Mouse (Mus musculus): ENCODE data around the gene Nfkb2. TPM values are rescaled to one million over a fixed set of nuclear protein-coding genes. Genes with fewer than 3 reads are reported as not detected.

The Nfkb2 gene
- polyA plus RNA-seq, 1 experiment, result 67.2 TPM

DNA sequence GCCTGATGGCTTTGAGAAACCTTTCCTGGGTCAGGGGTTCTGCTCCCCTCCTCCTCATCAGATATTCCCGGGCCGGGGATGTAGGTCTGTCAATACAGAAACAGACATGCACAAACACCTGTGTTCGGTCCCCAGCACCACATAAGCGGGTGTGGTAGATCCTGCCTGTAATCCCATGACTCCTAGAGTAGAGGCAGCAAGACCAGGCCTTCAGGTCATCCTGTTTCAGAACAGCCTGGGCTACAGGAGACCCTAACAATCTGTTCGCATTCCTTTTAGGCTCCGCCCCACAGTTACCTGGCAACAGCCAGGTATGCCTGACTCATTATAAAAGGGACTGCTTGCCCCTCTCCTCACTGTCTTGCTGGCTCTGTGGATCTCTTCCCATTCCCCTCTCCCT is 45.4 kb downstream of the Nfkb2 start:
- H3K79me2 ChIP-seq (ENCODE audit: control insufficient read depth, insufficient read depth), result no peaks in the 10 kb centered on the region
- H3K4me3 ChIP-seq, result peak overlapping the region; percentile 25
- peak overlapping the region; percentile 87 for H3K4me2 ChIP-seq (ENCODE audit: low read depth)
- peak overlapping the region; percentile 56 for H3ac ChIP-seq (ENCODE audit: control insufficient read depth, insufficient read length)
- no peaks in the 10 kb centered on the region for H3K36me3 ChIP-seq (ENCODE audit: control insufficient read depth, insufficient read depth)
- no peaks in the 10 kb centered on the region for H3K27me3 ChIP-seq (ENCODE audit: control insufficient read depth, insufficient read depth, insufficient read length)
- TF ChIP-seq POLR2AphosphoS2 (IDR thresholded peaks at IDR 0.05; ENCODE audit: insufficient read length, low read depth), result no peak
- no peak for TF ChIP-seq CEBPB (IDR thresholded peaks at IDR 0.05; ENCODE audit: insufficient read depth, poor library complexity, severe bottlenecking)
- TF ChIP-seq TCF3 (IDR thresholded peaks at IDR 0.05; ENCODE audit: insufficient read length, low read depth), result no peak
- TF ChIP-seq REST (IDR thresholded peaks at IDR 0.05; ENCODE audit: insufficient read depth, insufficient read length), result no peak
- TF ChIP-seq MYOD1 (IDR thresholded peaks at IDR 0.05; ENCODE audit: control insufficient read depth in 1 of 3, insufficient read length in 2 of 3, low read depth in 2 of 3), result no peak
- TF ChIP-seq TCF12 (IDR thresholded peaks at IDR 0.05; ENCODE audit: insufficient read depth, poor library complexity, severe bottlenecking), result no peak
- TF ChIP-seq USF1 (IDR thresholded peaks at IDR 0.05; ENCODE audit: low read depth), result no peak
- TF ChIP-seq MAX (IDR thresholded peaks at IDR 0.05; ENCODE audit: low read depth), result no peak
- no peak for TF ChIP-seq SRF (IDR thresholded peaks at IDR 0.05; ENCODE audit: control insufficient read depth, insufficient read length, low read depth)
- no peak for TF ChIP-seq MYOG (IDR thresholded peaks at IDR 0.05; ENCODE audit: control insufficient read depth in 1 of 3, insufficient read depth in 1 of 3, insufficient read length in 2 of 3, low read depth in 2 of 3)
- TF ChIP-seq E2F4 (IDR thresholded peaks at IDR 0.05; ENCODE audit: insufficient read depth), result no peak
- no peak for TF ChIP-seq POLR2A (IDR thresholded peaks at IDR 0.05; ENCODE audit: insufficient read length, low read depth)

DNA sequence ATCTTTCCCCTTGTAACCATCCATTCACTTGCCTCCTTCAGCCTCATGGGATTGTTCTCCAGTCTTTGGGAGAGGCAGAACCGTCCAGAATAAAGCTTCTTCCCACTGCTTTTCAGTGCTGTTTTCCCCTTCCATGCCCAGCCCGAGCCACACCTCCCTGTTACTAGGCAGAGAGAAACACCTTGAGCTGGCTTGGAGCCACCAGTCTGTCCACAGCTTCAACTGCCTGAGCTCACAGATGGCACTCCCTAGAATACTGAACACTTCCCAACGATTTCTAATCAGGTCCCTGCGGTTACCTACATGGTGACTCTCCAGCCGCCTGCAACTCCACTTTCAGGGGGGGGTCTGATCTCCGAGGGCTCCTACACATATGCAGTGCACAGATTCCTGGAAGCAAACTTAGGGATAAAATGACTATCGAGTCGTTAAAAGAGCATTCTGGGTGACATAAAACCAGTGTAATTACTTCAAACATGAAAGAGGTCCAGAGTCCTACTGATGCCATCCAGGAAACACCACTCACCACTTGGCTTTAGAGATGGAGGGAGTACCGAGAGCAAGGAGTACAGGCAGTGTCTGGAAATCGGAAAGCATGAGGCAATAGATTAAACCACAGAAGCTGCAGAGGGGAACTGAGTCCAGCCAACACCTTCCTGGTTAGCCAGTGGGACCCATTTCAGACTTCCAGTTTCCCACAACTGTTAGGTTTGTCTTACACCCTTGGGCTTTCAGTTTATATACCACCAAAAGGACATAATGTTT is 46.2 kb downstream of the Nfkb2 start, which contains the start of gene 2310034G01Rik:
Gene 2310034G01Rik (minus strand): TSS at position 135 of the 765 bp plus-strand sequence.
- H3K27me3 ChIP-seq (ENCODE audit: control insufficient read depth, insufficient read depth, insufficient read length), result no peaks in the 10 kb centered on the region
- no peak for TF ChIP-seq POLR2A (IDR thresholded peaks at IDR 0.05; ENCODE audit: insufficient read length, low read depth)
- no peak for TF ChIP-seq REST (IDR thresholded peaks at IDR 0.05; ENCODE audit: insufficient read depth, insufficient read length)
- no peak for TF ChIP-seq MAX (IDR thresholded peaks at IDR 0.05; ENCODE audit: low read depth)
- no peak for TF ChIP-seq SRF (IDR thresholded peaks at IDR 0.05; ENCODE audit: control insufficient read depth, insufficient read length, low read depth)
- no peak for TF ChIP-seq MYOD1 (IDR thresholded peaks at IDR 0.05; ENCODE audit: control insufficient read depth in 1 of 3, insufficient read length in 2 of 3, low read depth in 2 of 3)
- no peak for TF ChIP-seq POLR2AphosphoS2 (IDR thresholded peaks at IDR 0.05; ENCODE audit: insufficient read length, low read depth)
- TF ChIP-seq CEBPB (IDR thresholded peaks at IDR 0.05; ENCODE audit: insufficient read depth, poor library complexity, severe bottlenecking), result no peak
- TF ChIP-seq TCF12 (IDR thresholded peaks at IDR 0.05; ENCODE audit: insufficient read depth, poor library complexity, severe bottlenecking), result no peak
- TF ChIP-seq MYOG (IDR thresholded peaks at IDR 0.05; ENCODE audit: control insufficient read depth in 1 of 3, insufficient read depth in 1 of 3, insufficient read length in 2 of 3, low read depth in 2 of 3), result no peak
- no peak for TF ChIP-seq TCF3 (IDR thresholded peaks at IDR 0.05; ENCODE audit: insufficient read length, low read depth)
- no peak for TF ChIP-seq E2F4 (IDR thresholded peaks at IDR 0.05; ENCODE audit: insufficient read depth)
- no peak for TF ChIP-seq USF1 (IDR thresholded peaks at IDR 0.05; ENCODE audit: low read depth)
- no peaks in the 10 kb centered on the region for H3K36me3 ChIP-seq (ENCODE audit: control insufficient read depth, insufficient read depth)
- peak within 1 kb of the TSS; percentile 87 for H3K4me2 ChIP-seq (ENCODE audit: low read depth)
- peak within 1 kb of the TSS; percentile 25 for H3K4me3 ChIP-seq
- H3ac ChIP-seq (ENCODE audit: control insufficient read depth, insufficient read length), result peak within 1 kb of the TSS; percentile 56
- no peaks in the 10 kb centered on the region for H3K79me2 ChIP-seq (ENCODE audit: control insufficient read depth, insufficient read depth)

DNA sequence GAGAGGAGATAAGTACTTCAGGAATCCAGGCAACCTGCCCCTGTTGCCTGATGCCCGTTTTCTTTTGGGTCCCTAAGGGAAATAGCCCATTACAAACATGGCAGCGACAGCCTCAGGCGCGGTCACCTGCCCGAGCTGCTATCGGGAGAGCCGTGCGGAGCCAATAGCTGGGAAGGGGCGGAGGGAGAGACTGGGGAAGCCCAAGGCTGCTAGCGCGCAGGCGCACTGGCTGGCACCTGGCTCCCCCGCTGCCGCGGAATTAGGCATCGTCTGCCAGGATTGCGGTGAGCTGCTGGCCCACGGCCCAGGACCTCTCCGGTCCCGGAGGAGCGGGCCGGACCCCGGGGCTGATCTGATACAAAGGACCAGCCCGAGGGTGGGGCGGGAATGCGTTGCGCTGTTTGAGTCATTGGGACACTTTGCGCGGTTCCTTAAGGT is 52.6 kb downstream of the Nfkb2 start:
- TF ChIP-seq POLR2A (IDR thresholded peaks at IDR 0.05; ENCODE audit: insufficient read length, low read depth) (no peak), REST (IDR thresholded peaks at IDR 0.05; ENCODE audit: insufficient read depth, insufficient read length) (no peak), TCF3 (IDR thresholded peaks at IDR 0.05; ENCODE audit: insufficient read length, low read depth) (no peak), MYOD1 (IDR thresholded peaks at IDR 0.05; ENCODE audit: control insufficient read depth in 1 of 3, insufficient read length in 2 of 3, low read depth in 2 of 3) (peak in 1 of 3 experiments; percentile 63), USF1 (IDR thresholded peaks at IDR 0.05; ENCODE audit: low read depth) (peak; percentile 59), MYOG (IDR thresholded peaks at IDR 0.05; ENCODE audit: control insufficient read depth in 1 of 3, insufficient read depth in 1 of 3, insufficient read length in 2 of 3, low read depth in 2 of 3) (peak in 1 of 3 experiments; percentile 34), SRF (IDR thresholded peaks at IDR 0.05; ENCODE audit: control insufficient read depth, insufficient read length, low read depth) (no peak)
- Histone ChIP-seq H3ac (ENCODE audit: control insufficient read depth, insufficient read length) (no peak overlapping the region), H3K36me3 (ENCODE audit: control insufficient read depth, insufficient read depth) (no peaks in the 10 kb centered on the region), H3K4me3 (peak overlapping the region; percentile 7), H3K79me2 (ENCODE audit: control insufficient read depth, insufficient read depth) (no peaks in the 10 kb centered on the region), H3K27me3 (ENCODE audit: control insufficient read depth, insufficient read depth, insufficient read length) (no peaks in the 10 kb centered on the region), H3K4me2 (ENCODE audit: low read depth) (peak overlapping the region; percentile 73)

DNA sequence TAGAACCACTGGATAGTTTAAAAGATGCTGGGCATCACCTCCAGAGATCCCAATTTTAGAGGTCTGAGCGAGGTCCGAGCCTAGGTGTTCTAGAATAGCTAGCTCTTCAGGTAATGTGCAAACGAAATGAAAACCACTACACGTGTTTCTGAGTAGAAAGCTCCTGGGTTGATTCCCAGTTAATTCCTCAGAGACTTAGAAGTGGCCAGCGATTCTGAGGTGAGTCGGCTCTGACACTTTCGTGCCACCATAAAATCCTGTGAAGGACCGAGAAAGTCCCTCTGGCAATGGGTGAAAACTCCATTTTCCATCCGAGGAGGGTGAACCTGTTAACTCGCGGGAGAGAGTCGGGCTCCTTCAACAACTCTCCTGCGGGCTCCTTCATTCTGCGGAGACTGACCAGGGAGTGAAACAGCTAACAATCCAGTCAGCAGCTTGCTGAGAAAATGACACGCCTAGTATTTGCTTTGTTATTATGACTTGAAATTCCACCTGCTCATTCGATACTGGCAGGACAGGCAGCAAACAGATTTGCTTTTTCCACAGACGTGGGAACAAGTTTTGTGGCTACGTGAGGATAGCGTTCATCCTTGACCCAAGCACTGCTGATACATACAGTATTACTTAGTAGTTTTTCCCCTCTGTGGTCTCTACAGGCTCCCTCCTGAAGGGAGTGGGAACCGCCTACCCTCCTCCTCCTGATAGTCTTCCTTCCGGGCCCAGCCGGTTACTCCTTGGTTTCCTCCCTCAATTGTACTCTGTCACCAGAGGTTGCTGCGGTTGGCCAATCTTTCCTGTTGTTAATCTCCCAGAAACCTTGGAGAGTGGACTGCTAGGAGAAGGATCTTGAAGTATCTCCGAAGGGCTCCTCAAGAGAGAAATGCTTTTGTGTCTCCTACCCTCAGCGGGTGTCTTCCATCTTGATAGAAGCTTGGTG is 53.5 kb downstream of the Nfkb2 start:
- peak overlapping the region; percentile 7 for H3K4me3 ChIP-seq
- TF ChIP-seq MYOD1 (IDR thresholded peaks at IDR 0.05; ENCODE audit: control insufficient read depth in 1 of 3, insufficient read length in 2 of 3, low read depth in 2 of 3), result no peak
- no peak for TF ChIP-seq SRF (IDR thresholded peaks at IDR 0.05; ENCODE audit: control insufficient read depth, insufficient read length, low read depth)
- TF ChIP-seq POLR2AphosphoS2 (IDR thresholded peaks at IDR 0.05; ENCODE audit: insufficient read length, low read depth), result no peak
- no peak for TF ChIP-seq MYOG (IDR thresholded peaks at IDR 0.05; ENCODE audit: control insufficient read depth in 1 of 3, insufficient read depth in 1 of 3, insufficient read length in 2 of 3, low read depth in 2 of 3)
- no peak for TF ChIP-seq TCF12 (IDR thresholded peaks at IDR 0.05; ENCODE audit: insufficient read depth, poor library complexity, severe bottlenecking)
- TF ChIP-seq TCF3 (IDR thresholded peaks at IDR 0.05; ENCODE audit: insufficient read length, low read depth), result no peak
- TF ChIP-seq CEBPB (IDR thresholded peaks at IDR 0.05; ENCODE audit: insufficient read depth, poor library complexity, severe bottlenecking), result no peak
- no peak for TF ChIP-seq E2F4 (IDR thresholded peaks at IDR 0.05; ENCODE audit: insufficient read depth)
- peak overlapping the region; percentile 73 for H3K4me2 ChIP-seq (ENCODE audit: low read depth)
- no peaks in the 10 kb centered on the region for H3K36me3 ChIP-seq (ENCODE audit: control insufficient read depth, insufficient read depth)
- no peak overlapping the region for H3ac ChIP-seq (ENCODE audit: control insufficient read depth, insufficient read length)
- H3K27me3 ChIP-seq (ENCODE audit: control insufficient read depth, insufficient read depth, insufficient read length), result no peaks in the 10 kb centered on the region
- no peaks in the 10 kb centered on the region for H3K79me2 ChIP-seq (ENCODE audit: control insufficient read depth, insufficient read depth)
